Mouse (Mus musculus) erythroid progenitor cell, adult 5-6 weeks (primary cell): ENCODE data around the gene Rbpj. TPM values are rescaled to one million over a fixed set of nuclear protein-coding genes. Genes with fewer than 3 reads are reported as not detected.
"Not testable (repeated sequence)": the region's sequence is repeated elsewhere in the genome, so short reads cannot be mapped to it uniquely, and the experiment has no call there.

ENCODE experiments used
- ATAC-seq: replicated peaks from 2 replicates; pipeline ENCODE4 v1.8.0; 2016; ENCODE audit warnings: moderate number of reproducible peaks, mild to moderate bottlenecking, moderate TSS enrichment, inconsistent platforms; ENCODE audit not compliant: poor library complexity, low FRiP score, severe bottlenecking
- total RNA-seq, 2 experiments: library from RNA; stranded (forward) in 1 of 2; stranded (reverse) in 1 of 2; fragments of 150-400 nt in 1 of 2; fragments of 186-747, 209-891 nt in 1 of 2; gene quantifications; 2 replicates each; pipeline versions ENCODE4 v1.2.3 to v1.2.4; 2015 to 2017; ENCODE audit warnings: low replicate concordance in 2 of 2

Gene Rbpj
- total RNA-seq, 2 experiments from 2014 or later = 25.9 to 28.5 TPM

- ATAC-seq = no peak
Observed at GRCm38 (mm10) chr5:53543399-53543798, 77.4 kb downstream of the Rbpj start.

- ATAC-seq = no peak
Observed at GRCm38 (mm10) chr5:53543945-53544344, 78.0 kb downstream of the Rbpj start.

GRCm38 (mm10) chr5:53546440-53546839 is 80.5 kb downstream of the Rbpj start:
- ATAC-seq = no peak

- ATAC-seq = no peak
Observed at GRCm38 (mm10) chr5:53546979-53547472, 81.1 kb downstream of the Rbpj start.

GRCm38 (mm10) chr5:53550329-53550728 is 84.4 kb downstream of the Rbpj start:
- ATAC-seq = not testable (repeated sequence)

GRCm38 (mm10) chr5:53551394-53551793 is 85.4 kb downstream of the Rbpj start:
- no peak for ATAC-seq

- no peak for ATAC-seq
Observed at GRCm38 (mm10) chr5:53551910-53552309, 86.0 kb downstream of the Rbpj start.

GRCm38 (mm10) chr5:53553281-53553680 is 87.3 kb downstream of the Rbpj start:
- no peak for ATAC-seq

- no peak for ATAC-seq
Observed at GRCm38 (mm10) chr5:53554180-53554579, 88.2 kb downstream of the Rbpj start.

- no peak for ATAC-seq
Observed at GRCm38 (mm10) chr5:53554926-53555325, 89.0 kb downstream of the Rbpj start.

GRCm38 (mm10) chr5:53555474-53555873 is 89.5 kb downstream of the Rbpj start:
- no peak for ATAC-seq

- no peak for ATAC-seq
Observed at GRCm38 (mm10) chr5:53555929-53556328, 90.0 kb downstream of the Rbpj start.

GRCm38 (mm10) chr5:53557544-53558260 is 91.8 kb downstream of the Rbpj start:
- ATAC-seq = no peak

- no peak for ATAC-seq
Observed at GRCm38 (mm10) chr5:53561160-53561559, 95.2 kb downstream of the Rbpj start.

GRCm38 (mm10) chr5:53564309-53564708 is 98.4 kb downstream of the Rbpj start:
- ATAC-seq = no peak

GRCm38 (mm10) chr5:53565213-53565794 is 99.4 kb downstream of the Rbpj start:
- no peak for ATAC-seq

GRCm38 (mm10) chr5:53566485-53567083 is 100.6 kb downstream of the Rbpj start:
- ATAC-seq = no peak

- no peak for ATAC-seq
Observed at GRCm38 (mm10) chr5:53572496-53572895, 106.5 kb downstream of the Rbpj start.

GRCm38 (mm10) chr5:53574883-53575442 is 109.0 kb downstream of the Rbpj start:
- no peak for ATAC-seq

- no peak for ATAC-seq
Observed at GRCm38 (mm10) chr5:53577272-53577889, 111.4 kb downstream of the Rbpj start.
